Mouse (Mus musculus): ENCODE measurements around the gene Tmem82.

GRCm38 (mm10) chr4:141598894-141599250 is 19.6 kb downstream of the Tmem82 start:
- TF ChIP-seq POLR2A (IDR thresholded peaks at IDR 0.05; ENCODE audit: control insufficient read depth, extremely low read depth, insufficient read depth, low read length, poor library complexity) (no peak), CTCF (IDR thresholded peaks at IDR 0.05; ENCODE audit: borderline replicate concordance, control insufficient read depth, extremely low read depth, insufficient read depth, low read length, poor library complexity) (no peak)

All from thymus, adult 2 months (tissue).